In genomic region chr9:47529602-47530450, GRCm38 (mm10) we compare ENCODE assay signal across 8 mouse cellular contexts. TPM values are rescaled to one million over a fixed set of nuclear protein-coding genes. Genes with fewer than 3 reads are reported as not detected.
DNase-seq lines count a peak whose midpoint lies in the region; ATAC-seq and TF ChIP-seq lines count a peak whose summit lies in the region.

Gene Cadm1 (plus strand): TSS chr9:47530173.

- peak; percentile 94 for ATAC-seq in liver, embryonic 16.5 days (ENCODE audit: low read depth)
- peak; percentile 92 for ATAC-seq in neural tube, embryonic 11.5 days (ENCODE audit: insufficient read depth, low FRiP score, low TSS enrichment)
- peak; percentile 98 for ATAC-seq in stomach, embryonic 16.5 days (ENCODE audit: insufficient read depth, low FRiP score)

- in situ Hi-C loops in ES-E14 (cut with MboI; ENCODE audit: low sequenced_read_pairs in 2 of 2, unreplicated experiment in 2 of 2) = no loop called here

- H3K36me3 ChIP-seq in ES-E14 (ENCODE audit: control insufficient read depth, insufficient read depth, low read length, poor library complexity, severe bottlenecking) = no peaks in the 10 kb centered on the region
- no peaks in the 10 kb centered on the region for H3K36me3 ChIP-seq in liver, embryonic 16.5 days (ENCODE audit: control insufficient read depth, insufficient read depth)
- H3K36me3 ChIP-seq in neural tube, embryonic 11.5 days (ENCODE audit: control insufficient read depth, insufficient read depth, low read length) = no peaks in the 10 kb centered on the region
- no peaks in the 10 kb centered on the region for H3K36me3 ChIP-seq in stomach, embryonic 16.5 days (ENCODE audit: control insufficient read depth, insufficient read depth, low read length)

- peak; percentile 97 for DNase-seq in ES-E14 (ENCODE audit: low read depth, low spot score)
- peak; percentile 99 for DNase-seq in cerebellum, adult 9-10 months
- DNase-seq in forelimb bud, embryonic 11.5 days (ENCODE audit: low read depth, low spot score) = peak; percentile 98
- peak; percentile 86 to 88 for DNase-seq in heart, postnatal 36 days
- peak; percentile 98 for DNase-seq in layer of hippocampus, adult 11-12 months (ENCODE audit: low spot score)
- peak; percentile 99 for DNase-seq in neural tube, embryonic 11.5 days (ENCODE audit: low spot score)

- H3K9me3 ChIP-seq in ES-E14 (ENCODE audit: control insufficient read depth, insufficient read depth, low read depth, low read length) = no peaks in the 10 kb centered on the region
- H3K9me3 ChIP-seq in liver, embryonic 16.5 days (replicated peaks; ENCODE audit: control insufficient read depth, low read length) = no peaks in the 10 kb centered on the region
- H3K9me3 ChIP-seq in neural tube, embryonic 11.5 days (ENCODE audit: control insufficient read depth, low read length) = no peaks in the 10 kb centered on the region
- H3K9me3 ChIP-seq in stomach, embryonic 16.5 days (replicated peaks; ENCODE audit: control insufficient read depth, low read length) = no peaks in the 10 kb centered on the region

- H3K9ac ChIP-seq in ES-E14 (ENCODE audit: insufficient read depth, low read depth, low read length, poor library complexity, severe bottlenecking) = peak within 1 kb of the TSS; percentile 97
- H3K9ac ChIP-seq in liver, embryonic 16.5 days (ENCODE audit: low read depth, low read length) = peak within 1 kb of the TSS; percentile 43
- peak within 1 kb of the TSS; percentile 89 for H3K9ac ChIP-seq in neural tube, embryonic 11.5 days (ENCODE audit: low read length)
- peak within 1 kb of the TSS; percentile 80 for H3K9ac ChIP-seq in stomach, embryonic 16.5 days (ENCODE audit: low read length)

- intact Hi-C loops in heart, postnatal 36 days (cut with DNase I) = loop anchor here (2.0 to 10.0 kb wide), 2 partner anchors 105 to 169 kb away; no protein-coding TSS in a partner anchor

- H3K4me3 ChIP-seq in ES-E14 (ENCODE audit: insufficient read depth in 1 of 2, low read depth in 1 of 2, low read length in 2 of 2, poor library complexity in 1 of 2, severe bottlenecking in 1 of 2) = peak within 1 kb of the TSS; percentile 93 to 99
- peak within 1 kb of the TSS; percentile 63 for H3K4me3 ChIP-seq in liver, embryonic 16.5 days (ENCODE audit: low read depth, low read length)
- peak within 1 kb of the TSS; percentile 90 for H3K4me3 ChIP-seq in neural tube, embryonic 11.5 days (ENCODE audit: low read depth, low read length)
- peak within 1 kb of the TSS; percentile 79 for H3K4me3 ChIP-seq in stomach, embryonic 16.5 days (replicated peaks; ENCODE audit: low read length)

- WGBS in liver, embryonic 16.5 days (ENCODE audit: insufficient replicate concordance) = under 1% methylated on average over 62 of the region's 72 CpGs
- WGBS in neural tube, embryonic 11.5 days = under 1% methylated on average over 69 of the region's 72 CpGs
- WGBS in stomach, embryonic 16.5 days = under 1% methylated on average over 71 of the region's 72 CpGs

- peaks cover 48% of the 10 kb centered on the region for H3K27me3 ChIP-seq in liver, embryonic 16.5 days (ENCODE audit: control insufficient read depth, insufficient read depth, low read depth, low read length)
- H3K27me3 ChIP-seq in neural tube, embryonic 11.5 days (ENCODE audit: control insufficient read depth, insufficient read depth, low read length) = no peaks in the 10 kb centered on the region
- H3K27me3 ChIP-seq in stomach, embryonic 16.5 days (ENCODE audit: control insufficient read depth, insufficient read depth, low read length) = peaks cover 6% of the 10 kb centered on the region

- H3K4me2 ChIP-seq in liver, embryonic 16.5 days (ENCODE audit: low read depth, low read length) = peak within 1 kb of the TSS; percentile 65
- peak within 1 kb of the TSS; percentile 83 for H3K4me2 ChIP-seq in neural tube, embryonic 11.5 days (ENCODE audit: low read depth)
- peak within 1 kb of the TSS; percentile 97 for H3K4me2 ChIP-seq in stomach, embryonic 16.5 days (ENCODE audit: low read depth, low read length)

- H3K27ac ChIP-seq in ES-E14 (ENCODE audit: insufficient read depth, low read depth, low read length, poor library complexity, severe bottlenecking) = peak within 1 kb of the TSS; percentile 70
- peak within 1 kb of the TSS; percentile 50 for H3K27ac ChIP-seq in liver, embryonic 16.5 days (ENCODE audit: low read length)
- peak within 1 kb of the TSS; percentile 88 for H3K27ac ChIP-seq in neural tube, embryonic 11.5 days (ENCODE audit: low read depth, low read length)
- H3K27ac ChIP-seq in stomach, embryonic 16.5 days (ENCODE audit: low read length) = peak within 1 kb of the TSS; percentile 83

- peaks cover 4 to 9% of the 10 kb centered on the region in 2 experiments for H3K4me1 ChIP-seq in ES-E14 (ENCODE audit: control insufficient read depth in 2 of 2, insufficient read depth in 2 of 2, low read length in 2 of 2, poor library complexity in 1 of 2)
- no peaks in the 10 kb centered on the region; the same call in 1 of the 2 replicates for H3K4me1 ChIP-seq in liver, embryonic 16.5 days (ENCODE audit: control insufficient read depth, low read depth, low read length)
- peaks cover 11% of the 10 kb centered on the region for H3K4me1 ChIP-seq in neural tube, embryonic 11.5 days (ENCODE audit: control insufficient read depth, insufficient read depth, low read length)
- H3K4me1 ChIP-seq in stomach, embryonic 16.5 days (ENCODE audit: control insufficient read depth, insufficient read depth, low read length) = peaks cover 11% of the 10 kb centered on the region; the same call in 1 of the 2 replicates

TF ChIP-seq in ES-E14, 5 proteins besides CTCF, POLR2A, EP300 and RAD21:
- 0 out of 2 replicates have a peak, but pooled peaks have one; percentile 53 for TF ChIP-seq HCFC1 (IDR thresholded peaks at IDR 0.05; ENCODE audit: borderline replicate concordance, insufficient read depth, low read length)
- no peak; the same call in 1 of the 2 replicates for TF ChIP-seq ZNF384 (IDR thresholded peaks at IDR 0.05; ENCODE audit: low read depth, low read length)

RNA-seq across cellular contexts. Expression of gene Cadm1, which starts in this region (rescaled TPM):
- total RNA-seq in ES-E14 (2012; rRNA removed) = 78.7 and 121 TPM in 2 replicates
- total RNA-seq in heart, postnatal 36 days (2021) = 1 to 10 TPM; 2.0 to 2.8 TPM
- 8.3 TPM in 2 replicates for polyA plus RNA-seq in liver, embryonic 16.5 days (2015; fragmentation: Nextera tagmentation; extraction: Ambion mirVana)
- polyA plus RNA-seq in neural tube, embryonic 11.5 days (2014; fragmentation: Nextera tagmentation; extraction: Ambion mirVana) = 174 and 190 TPM in 2 replicates
- polyA plus RNA-seq in stomach, embryonic 16.5 days (2015; fragmentation: Nextera tagmentation; extraction: Ambion mirVana) = 41.3 and 44.8 TPM in 2 replicates

Comparison
In these comparisons a context has a peak if more than half of its experiments do, and no peak if none do; other contexts are left out.
1. Peak in every context shown above with its lines: DNase-seq, ATAC-seq, H3K4me3 ChIP-seq and H3K27ac ChIP-seq.
2. RNA of gene Cadm1 (total RNA-seq): 78.7 to 121 TPM in ES-E14; 2.0 to 2.8 TPM in heart, postnatal 36 days; every median in the first group is over 10 times any median in the second.
3. H3K9ac ChIP-seq: peak in every context shown above with its lines; median percentile 97 in ES-E14; 89 in neural tube, embryonic 11.5 days; 80 in stomach, embryonic 16.5 days; 43 in liver, embryonic 16.5 days.